Mouse (Mus musculus): Measurements from ENCODE around the gene Tjp2. TPM values are rescaled to one million over a fixed set of nuclear protein-coding genes. Genes with fewer than 3 reads are reported as not detected.

Gene Tjp2
- total and polyA plus RNA-seq, 3 experiments = 9.0 to 17.8 (median 13.7) TPM

GRCm38 (mm10) chr19:24241799-24242546, 17.1 kb upstream of the Tjp2 start:
- TF ChIP-seq HCFC1 (IDR thresholded peaks at IDR 0.05; ENCODE audit: low read depth, low read length) (no peak), ZKSCAN1 (IDR thresholded peaks at IDR 0.05; ENCODE audit: borderline replicate concordance, low read depth, low read length) (no peak), GABPA (IDR thresholded peaks at IDR 0.05; ENCODE audit: insufficient replicate concordance, low read depth, low read length) (no peak), MYC (IDR thresholded peaks at IDR 0.05; ENCODE audit: low read depth, low read length) (no peak), CHD1 (IDR thresholded peaks at IDR 0.05; ENCODE audit: low read depth, low read length) (no peak), IRF4 (IDR thresholded peaks at IDR 0.05; ENCODE audit: low read depth, low read length) (no peak), RAD21 (IDR thresholded peaks at IDR 0.05; ENCODE audit: low read depth, low read length) (no peak), POLR2AphosphoS2 (IDR thresholded peaks at IDR 0.05; ENCODE audit: low read depth, low read length) (no peak), JUND (conservative IDR thresholded peaks at IDR 0.05; ENCODE audit: low read depth, low read length) (no peak), CTCF (conservative IDR thresholded peaks at IDR 0.05 in 1 of 2, IDR thresholded peaks at IDR 0.05 in 1 of 2; ENCODE audit: low read depth in 2 of 2, low read length in 2 of 2) (no peak), RCOR1 (conservative IDR thresholded peaks at IDR 0.05; ENCODE audit: low read depth, low read length) (no peak), POLR2A (IDR thresholded peaks at IDR 0.05; ENCODE audit: low read depth, low read length) (no peak), JUN (IDR thresholded peaks at IDR 0.05; ENCODE audit: insufficient read depth, low read depth, low read length) (no peak), UBTF (IDR thresholded peaks at IDR 0.05; ENCODE audit: low read depth, low read length) (no peak), TCF12 (IDR thresholded peaks at IDR 0.05; ENCODE audit: low read depth, low read length) (no peak), BHLHE40 (IDR thresholded peaks at IDR 0.05; ENCODE audit: low read depth, low read length) (no peak), ZC3H11A (IDR thresholded peaks at IDR 0.05; ENCODE audit: low read depth, low read length) (no peak), SMC3 (IDR thresholded peaks at IDR 0.05; ENCODE audit: low read depth, low read length) (no peak), MAZ (IDR thresholded peaks at IDR 0.05; ENCODE audit: low read depth, low read length) (no peak)
- no peaks in the 10 kb centered on the region for H3K36me3 ChIP-seq (replicated peaks in 1 of 2; ENCODE audit: control insufficient read depth in 1 of 2, insufficient read depth in 1 of 2, low read length in 1 of 2)
- H3K27ac ChIP-seq (ENCODE audit: insufficient read depth, low read depth) = no peak overlapping the region
- no peak overlapping the region for H3K4me3 ChIP-seq (replicated peaks in 1 of 3; ENCODE audit: low read depth in 2 of 3, low read length in 2 of 3, poor library complexity in 1 of 3)
- H3K9ac ChIP-seq (ENCODE audit: insufficient read depth, low read depth) = no peak overlapping the region
- in situ Hi-C loops (cut with MboI; ENCODE audit: low pct_ligation_motif_present, low pct_unique_long_range_greater_than_20kb, low sequenced_read_pairs) (no loop called here), dilution Hi-C loops (cut with MboI; ENCODE audit: extremely low pct_ligation_motif_present, extremely low pct_unique_long_range_greater_than_20kb, low sequenced_read_pairs) (no loop called here)
- no peak overlapping the region for H3K4me2 ChIP-seq (ENCODE audit: insufficient read depth, low read depth, poor library complexity, severe bottlenecking)
- H3K79me2 ChIP-seq (replicated peaks; ENCODE audit: control insufficient read depth, extremely low read depth, insufficient read depth, poor library complexity, severe bottlenecking) = no peaks in the 10 kb centered on the region
- H3K27me3 ChIP-seq (replicated peaks) = no peaks in the 10 kb centered on the region
- H3K9me3 ChIP-seq (replicated peaks; ENCODE audit: low read length) = no peaks in the 10 kb centered on the region
- no peak for DNase-seq (ENCODE audit: extremely low read depth)
- H3K4me1 ChIP-seq (ENCODE audit: control insufficient read depth in 1 of 2, insufficient read depth in 2 of 2) = peaks cover 2 to 20% of the 10 kb centered on the region in 2 experiments; a peak in 2 of 4 replicates

- Histone ChIP-seq H3K4me1 (ENCODE audit: control insufficient read depth in 1 of 2, insufficient read depth in 2 of 2) (peaks cover 2 to 20% of the 10 kb centered on the region in 2 experiments; a peak in 2 of 4 replicates), H3K27ac (ENCODE audit: insufficient read depth, low read depth) (no peak overlapping the region), H3K79me2 (replicated peaks; ENCODE audit: control insufficient read depth, extremely low read depth, insufficient read depth, poor library complexity, severe bottlenecking) (no peaks in the 10 kb centered on the region), H3K27me3 (replicated peaks) (no peaks in the 10 kb centered on the region), H3K9me3 (replicated peaks; ENCODE audit: low read length) (no peaks in the 10 kb centered on the region), H3K36me3 (replicated peaks in 1 of 2; ENCODE audit: control insufficient read depth in 1 of 2, insufficient read depth in 1 of 2, low read length in 1 of 2) (no peaks in the 10 kb centered on the region), H3K4me2 (ENCODE audit: insufficient read depth, low read depth, poor library complexity, severe bottlenecking) (no peak overlapping the region), H3K9ac (ENCODE audit: insufficient read depth, low read depth) (no peak overlapping the region), H3K4me3 (replicated peaks in 1 of 3; ENCODE audit: low read depth in 2 of 3, low read length in 2 of 3, poor library complexity in 1 of 3) (no peak overlapping the region)
- no peak for TF ChIP-seq TBP (conservative IDR thresholded peaks at IDR 0.05; ENCODE audit: low read depth, low read length)
- no peak for TF ChIP-seq MYC (IDR thresholded peaks at IDR 0.05; ENCODE audit: low read depth, low read length)
- TF ChIP-seq CTCF (conservative IDR thresholded peaks at IDR 0.05 in 1 of 2, IDR thresholded peaks at IDR 0.05 in 1 of 2; ENCODE audit: low read depth in 2 of 2, low read length in 2 of 2) = no peak
- no peak for TF ChIP-seq ZKSCAN1 (IDR thresholded peaks at IDR 0.05; ENCODE audit: borderline replicate concordance, low read depth, low read length)
- no peak for TF ChIP-seq ZNF384 (IDR thresholded peaks at IDR 0.05; ENCODE audit: low read depth, low read length)
- no peak for TF ChIP-seq GABPA (IDR thresholded peaks at IDR 0.05; ENCODE audit: insufficient replicate concordance, low read depth, low read length)
- TF ChIP-seq ZMIZ1 (IDR thresholded peaks at IDR 0.05; ENCODE audit: low read depth, low read length) = no peak
- no peak for TF ChIP-seq TCF12 (IDR thresholded peaks at IDR 0.05; ENCODE audit: low read depth, low read length)
- no peak for TF ChIP-seq ELF1 (IDR thresholded peaks at IDR 0.05; ENCODE audit: low read depth, low read length)
- no peak for TF ChIP-seq CHD2 (IDR thresholded peaks at IDR 0.05; ENCODE audit: low read length)
- no peak for TF ChIP-seq USF1 (IDR thresholded peaks at IDR 0.05; ENCODE audit: low read depth, low read length)
- no peak for TF ChIP-seq UBTF (IDR thresholded peaks at IDR 0.05; ENCODE audit: low read depth, low read length)
- no peak for TF ChIP-seq MEF2A (IDR thresholded peaks at IDR 0.05; ENCODE audit: borderline replicate concordance, low read depth, low read length)
- dilution Hi-C loops (cut with MboI; ENCODE audit: extremely low pct_ligation_motif_present, extremely low pct_unique_long_range_greater_than_20kb, low sequenced_read_pairs) (no loop called here), in situ Hi-C loops (cut with MboI; ENCODE audit: low pct_ligation_motif_present, low pct_unique_long_range_greater_than_20kb, low sequenced_read_pairs) (no loop called here)
- DNase-seq (ENCODE audit: extremely low read depth) = no peak
Measured at GRCm38 (mm10) chr19:24241271-24241670, 16.4 kb upstream of the Tjp2 start.
